Mouse (Mus musculus): ENCODE data around the gene Prkar2a.

DNA sequence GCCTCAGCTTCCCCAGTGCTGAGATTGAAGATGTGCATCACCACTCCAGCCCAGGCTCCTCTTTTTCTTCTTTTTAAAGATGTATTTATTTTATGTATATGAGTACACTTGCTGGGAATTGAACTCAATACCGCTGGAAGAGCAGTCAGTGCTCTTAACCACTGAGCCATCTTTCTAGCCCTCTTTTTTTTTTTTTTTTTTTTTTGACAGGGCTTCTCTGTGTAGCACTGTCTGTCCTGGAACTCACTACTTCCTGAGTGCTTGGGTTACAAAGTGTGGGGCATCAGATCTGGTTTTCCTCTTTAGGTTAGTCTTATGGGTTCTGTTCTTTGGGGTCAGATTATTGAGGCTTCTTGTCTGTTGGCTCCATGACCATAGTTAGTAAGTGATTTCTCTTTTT, 5.4 kb downstream of the Prkar2a start:
- TF ChIP-seq CTCF (IDR thresholded peaks at IDR 0.05; ENCODE audit: borderline replicate concordance, insufficient read depth, low read length) (no peak), POLR2A (IDR thresholded peaks at IDR 0.05; ENCODE audit: low read depth, low read length) (no peak)
